Mouse (Mus musculus) midbrain, embryonic 14.5 days (tissue): ENCODE data around the gene Jpt2. TPM values are rescaled to one million over a fixed set of nuclear protein-coding genes. Genes with fewer than 3 reads are reported as not detected.

ENCODE experiments used
- ATAC-seq: fragments of 200-750 bp; cut with Nextera tagmentation; 2 replicates; pipeline ENCODE4 v1.8.0; 2017; ENCODE audit warnings: moderate number of reproducible peaks, moderate library complexity; ENCODE audit not compliant: low FRiP score, low TSS enrichment
- DNase-seq: peaks from one replicate; pipeline ENCODE4 v3.0.0-alpha.2; 2015
- H3K27ac ChIP-seq: fragments of 300-500 bp; sonication (generic); replicated peaks from 2 replicates; pipeline ENCODE4 v1.5.1; 2014; ENCODE audit warnings: mild to moderate bottlenecking, low read depth, low read length, moderate library complexity
- H3K27me3 ChIP-seq: fragments of 300-500 bp; sonication (generic); 2 replicates; pipeline ENCODE4 v1.6.1; 2014; ENCODE audit warnings: low read length, control low read depth, mixed read lengths; ENCODE audit not compliant: control insufficient read depth, insufficient read depth
- H3K36me3 ChIP-seq: fragments of 300-500 bp; sonication (generic); 2 replicates; pipeline ENCODE4 v1.6.1; 2014; ENCODE audit warnings: low read length, control low read depth; ENCODE audit not compliant: control insufficient read depth, insufficient read depth
- H3K4me1 ChIP-seq: fragments of 300-500 bp; sonication (generic); 2 replicates; pipeline ENCODE4 v1.6.1; 2014; ENCODE audit warnings: mild to moderate bottlenecking, antibody characterized with exemption, low read length, control low read depth; ENCODE audit not compliant: control insufficient read depth, insufficient read depth
- H3K4me2 ChIP-seq: fragments of 300-500 bp; sonication (generic); 2 replicates; pipeline ENCODE4 v1.6.1; 2014; ENCODE audit warnings: mild to moderate bottlenecking, low read length, moderate library complexity
- H3K4me3 ChIP-seq: fragments of 300-500 bp; sonication (generic); replicated peaks from 2 replicates; pipeline ENCODE4 v1.5.1; 2014; ENCODE audit warnings: low read depth, low read length
- H3K9ac ChIP-seq: fragments of 300-500 bp; sonication (generic); replicated peaks from 2 replicates; pipeline ENCODE4 v1.6.1; 2014; ENCODE audit warnings: mild to moderate bottlenecking, low read length, moderate library complexity
- H3K9me3 ChIP-seq: fragments of 300-500 bp; sonication (generic); 2 replicates; pipeline ENCODE4 v1.6.1; 2016; ENCODE audit warnings: low read length, control low read depth, mixed read lengths; ENCODE audit not compliant: control insufficient read depth
- WGBS: fragments of 180-500 bp; shearing (Covaris S2); extraction: QIAGEN DNeasy Blood & Tissue Kit; methylation state at CpG from one replicate; pipeline ENCODE4 v1.1.7; 2014; 5-methylcytosine and 5-hydroxymethylcytosine counted together
- polyA plus RNA-seq: library from polyadenylated mRNA; unstranded; fragments of >200 nt; fragmentation: Nextera tagmentation; extraction: Ambion mirVana; gene quantifications from 2 replicates; pipeline ENCODE4 v1.2.1, GENCODE M21; 2014

The Jpt2 gene
- polyA plus RNA-seq, 1 experiment from 2014 or later: 66.9 TPM

- Histone ChIP-seq H3K4me2 (peak overlapping the region; percentile 61), H3K4me3 (peak overlapping the region; percentile 91), H3K36me3 (peaks cover 10% of the 10 kb centered on the region; the same call in 1 of the 2 replicates), H3K27ac (no peak overlapping the region), H3K27me3 (no peaks in the 10 kb centered on the region), H3K9ac (peak overlapping the region; percentile 93; the same call in 1 of the 2 replicates), H3K4me1 (peaks cover 20% of the 10 kb centered on the region), H3K9me3 (no peaks in the 10 kb centered on the region)
- no peak for DNase-seq
- WGBS: 93% methylated on average over 4 of the region's 4 CpGs
- no peak for ATAC-seq
These were observed 25.6 kb downstream of the Jpt2 start for GRCm38 (mm10) chr17:24934926-24935325.

GRCm38 (mm10) chr17:24933163-24933562, 27.3 kb downstream of the Jpt2 start:
- DNase-seq (no peak), ATAC-seq (no peak)
- peaks cover 13% of the 10 kb centered on the region; the same call in 1 of the 2 replicates for H3K36me3 ChIP-seq
- H3K27me3 ChIP-seq: no peaks in the 10 kb centered on the region
- H3K27ac ChIP-seq: no peak overlapping the region
- peaks cover 20% of the 10 kb centered on the region for H3K4me1 ChIP-seq
- H3K4me3 ChIP-seq: no peak overlapping the region
- H3K9ac ChIP-seq: no peak overlapping the region
- no peaks in the 10 kb centered on the region for H3K9me3 ChIP-seq
- WGBS: 79% methylated on average over 4 of the region's 4 CpGs
- H3K4me2 ChIP-seq: no peak overlapping the region

GRCm38 (mm10) chr17:24932431-24932830, 28.1 kb downstream of the Jpt2 start:
- ATAC-seq (no peak), DNase-seq (no peak)
- H3K4me1 ChIP-seq: peaks cover 20% of the 10 kb centered on the region
- no peak overlapping the region for H3K4me2 ChIP-seq
- no peaks in the 10 kb centered on the region for H3K9me3 ChIP-seq
- peaks cover 19% of the 10 kb centered on the region for H3K36me3 ChIP-seq
- H3K9ac ChIP-seq: no peak overlapping the region
- WGBS: 95% methylated on average over 4 of the region's 4 CpGs
- no peak overlapping the region for H3K27ac ChIP-seq
- H3K27me3 ChIP-seq: no peaks in the 10 kb centered on the region
- no peak overlapping the region for H3K4me3 ChIP-seq

- no peak for DNase-seq
- Histone ChIP-seq H3K9ac (no peak overlapping the region), H3K4me3 (no peak overlapping the region), H3K27ac (no peak overlapping the region), H3K27me3 (no peaks in the 10 kb centered on the region), H3K4me2 (no peak overlapping the region), H3K4me1 (peaks cover 5% of the 10 kb centered on the region; the same call in 1 of the 2 replicates), H3K9me3 (no peaks in the 10 kb centered on the region), H3K36me3 (peaks cover 48% of the 10 kb centered on the region)
- WGBS: 91% methylated on average over 1 of the region's 1 CpGs
- ATAC-seq: no peak
These were observed 31.0 kb downstream of the Jpt2 start for GRCm38 (mm10) chr17:24929506-24929905.

- Histone ChIP-seq H3K9ac (no peak overlapping the region), H3K4me2 (no peak overlapping the region), H3K9me3 (no peaks in the 10 kb centered on the region), H3K36me3 (peaks cover 98% of the 10 kb centered on the region), H3K4me1 (no peaks in the 10 kb centered on the region), H3K4me3 (no peak overlapping the region), H3K27me3 (no peaks in the 10 kb centered on the region), H3K27ac (no peak overlapping the region)
- no peak for DNase-seq
- WGBS: 100% methylated on average over 1 of the region's 1 CpGs
- no peak for ATAC-seq
These were observed 37.2 kb downstream of the Jpt2 start for GRCm38 (mm10) chr17:24923246-24923645.

- DNase-seq (no peak), ATAC-seq (no peak)
- no peaks in the 10 kb centered on the region for H3K9me3 ChIP-seq
- no peak overlapping the region for H3K9ac ChIP-seq
- H3K27ac ChIP-seq: no peak overlapping the region
- no peaks in the 10 kb centered on the region for H3K4me1 ChIP-seq
- no peaks in the 10 kb centered on the region for H3K27me3 ChIP-seq
- H3K4me2 ChIP-seq: no peak overlapping the region
- peaks cover 98% of the 10 kb centered on the region for H3K36me3 ChIP-seq
- no peak overlapping the region for H3K4me3 ChIP-seq
These were observed 46.5 kb downstream of the Jpt2 start for GRCm38 (mm10) chr17:24913984-24914383.

- WGBS: 98% methylated on average over 2 of the region's 2 CpGs
- Histone ChIP-seq H3K27ac (no peak overlapping the region), H3K36me3 (peaks cover 100% of the 10 kb centered on the region), H3K27me3 (no peaks in the 10 kb centered on the region), H3K4me1 (no peaks in the 10 kb centered on the region), H3K4me3 (no peak overlapping the region), H3K4me2 (no peak overlapping the region), H3K9me3 (no peaks in the 10 kb centered on the region), H3K9ac (no peak overlapping the region)
- no peak for ATAC-seq
- DNase-seq: no peak
These were observed 52.9 kb downstream of the Jpt2 start for GRCm38 (mm10) chr17:24907591-24907990.

- Histone ChIP-seq H3K4me3 (no peak overlapping the region), H3K4me2 (no peak overlapping the region), H3K27ac (no peak overlapping the region), H3K4me1 (no peaks in the 10 kb centered on the region), H3K36me3 (peaks cover 100% of the 10 kb centered on the region), H3K9ac (no peak overlapping the region), H3K27me3 (no peaks in the 10 kb centered on the region), H3K9me3 (no peaks in the 10 kb centered on the region)
- no peak for ATAC-seq
- DNase-seq: no peak
- WGBS: 96% methylated on average over 9 of the region's 9 CpGs
These were observed 56.7 kb downstream of the Jpt2 start for GRCm38 (mm10) chr17:24903767-24904166.

- DNase-seq: peak; percentile 24
These were observed 57.6 kb downstream of the Jpt2 start for GRCm38 (mm10) chr17:24902671-24903474.

More at GRCm38 (mm10) chr17:24902671-24903474, 57.6 kb downstream of the Jpt2 start:
- no peak for ATAC-seq
- no peak overlapping the region for H3K9ac ChIP-seq
- no peak overlapping the region for H3K27ac ChIP-seq
- H3K4me1 ChIP-seq: peaks cover 1% of the 10 kb centered on the region; the same call in 1 of the 2 replicates
- no peak overlapping the region for H3K4me3 ChIP-seq
- no peaks in the 10 kb centered on the region for H3K27me3 ChIP-seq
- H3K9me3 ChIP-seq: no peaks in the 10 kb centered on the region
- 73% methylated on average over 9 of the region's 9 CpGs for WGBS
- peaks cover 100% of the 10 kb centered on the region for H3K36me3 ChIP-seq
- H3K4me2 ChIP-seq: no peak overlapping the region
